Mouse (Mus musculus) embryonic fibroblast, embryonic 13.5 days (primary cell): ENCODE measurements at regions not wholly inside any gene's neighbourhood (a gene's known extent, or its start where the extent isn't known, plus 50 kb on each side); places are given as distances from the start of the nearest gene placed in this dataset.

Experiments used
- CTCF ChIP-seq: IDR thresholded peaks from 2 replicates; pipeline ENCODE4 v1.5.1; 2011; ENCODE audit warnings: mild to moderate bottlenecking, control low read depth, low read length, moderate library complexity, borderline replicate concordance; ENCODE audit not compliant: insufficient read depth
- POLR2A ChIP-seq: IDR thresholded peaks from 2 replicates; pipeline ENCODE4 v1.6.1; 2011; ENCODE audit warnings: low read depth, mild to moderate bottlenecking, control low read depth, low read length, moderate library complexity

DNA sequence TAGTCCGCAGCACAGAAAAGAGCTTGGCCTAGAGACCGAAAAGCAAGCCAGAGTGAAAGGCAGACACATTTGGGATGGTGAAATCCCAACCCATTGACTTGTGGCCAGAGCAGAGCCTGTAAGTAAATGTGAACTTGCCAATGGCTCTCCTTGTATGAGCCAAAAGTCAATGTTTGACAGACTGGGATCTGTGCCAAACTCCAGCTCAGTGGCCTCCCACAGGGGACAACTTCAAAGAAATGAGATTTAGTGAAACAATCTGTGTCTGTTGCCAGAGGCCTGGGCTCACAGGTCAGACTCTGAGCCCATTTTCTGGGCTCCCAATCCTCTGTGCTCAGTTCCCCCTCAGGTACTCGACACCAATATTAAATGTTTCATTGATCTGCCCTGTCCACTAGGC is 274.9 kb downstream of the Gm11361 start:
- TF ChIP-seq CTCF: no peak
- no peak for TF ChIP-seq POLR2A
